Mouse (Mus musculus): Measurements from ENCODE around the gene Rsf1. TPM values are rescaled to one million over a fixed set of nuclear protein-coding genes. Genes with fewer than 3 reads are reported as not detected.

The Rsf1 gene
- total RNA-seq, 2 experiments from 2014 or later, result 46.0 to 50.3 TPM

DNA sequence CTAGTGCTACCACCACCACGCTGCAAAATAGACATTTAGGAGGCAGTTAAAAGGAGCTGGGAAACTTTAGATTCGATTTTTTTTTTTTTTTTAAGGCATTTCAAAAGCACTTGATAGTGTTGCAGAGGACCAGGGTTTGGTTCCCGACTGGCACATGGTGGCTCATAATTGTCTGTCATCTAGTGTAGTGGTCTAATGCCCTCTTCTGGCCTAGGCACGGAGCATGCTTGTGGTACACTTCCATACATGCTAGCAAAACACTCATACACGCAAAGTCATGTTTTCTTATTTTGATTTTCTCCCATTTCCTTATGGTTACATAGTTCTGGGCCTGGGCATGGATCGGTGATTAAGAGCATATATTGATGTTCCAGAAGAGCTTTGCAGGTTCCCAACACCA is 76.5 kb downstream of the Rsf1 start:
- peak; percentile 31; the same call in 1 of the 2 replicates for TF ChIP-seq CTCF (conservative IDR thresholded peaks at IDR 0.05)
- no peak for DNase-seq (ENCODE audit: low spot score in 2 of 2)
- H3K27ac ChIP-seq, result no peak overlapping the region
- H3K4me3 ChIP-seq, result no peak overlapping the region

DNA sequence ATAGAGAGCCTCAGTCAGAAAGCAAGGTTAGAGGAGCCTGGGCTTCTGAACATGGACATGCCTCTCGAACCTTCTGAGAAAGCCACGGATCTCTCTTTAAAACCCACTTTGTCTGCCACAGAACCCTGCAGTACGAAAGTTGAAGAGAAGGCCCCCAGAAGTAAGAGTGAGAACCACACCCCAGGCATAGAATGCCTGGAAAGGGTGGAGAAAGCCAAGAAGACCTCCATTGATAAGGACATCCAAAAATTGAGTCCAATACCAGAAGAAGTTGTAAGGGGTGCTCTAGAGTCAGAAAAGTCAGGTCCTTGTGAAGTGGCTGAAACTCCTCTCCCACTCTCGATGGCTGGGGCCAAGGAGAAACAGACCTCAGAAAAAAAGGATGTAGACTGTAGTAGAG is 81.9 kb downstream of the Rsf1 start:
- no peak for TF ChIP-seq CTCF (conservative IDR thresholded peaks at IDR 0.05)

GRCm38 (mm10) chr7:97679239-97679638 is 99.5 kb downstream of the Rsf1 start:
- peak; percentile 90 for TF ChIP-seq CTCF (conservative IDR thresholded peaks at IDR 0.05)
- Histone ChIP-seq H3K4me3 (no peak overlapping the region), H3K27ac (no peak overlapping the region)
- no peak for DNase-seq (ENCODE audit: low spot score in 2 of 2)

More for the DNA sequence above, 81.9 kb downstream of the Rsf1 start:
- Histone ChIP-seq H3K4me3 (no peak overlapping the region), H3K27ac (no peak overlapping the region)
- no peak for DNase-seq (ENCODE audit: low spot score in 2 of 2)

DNA sequence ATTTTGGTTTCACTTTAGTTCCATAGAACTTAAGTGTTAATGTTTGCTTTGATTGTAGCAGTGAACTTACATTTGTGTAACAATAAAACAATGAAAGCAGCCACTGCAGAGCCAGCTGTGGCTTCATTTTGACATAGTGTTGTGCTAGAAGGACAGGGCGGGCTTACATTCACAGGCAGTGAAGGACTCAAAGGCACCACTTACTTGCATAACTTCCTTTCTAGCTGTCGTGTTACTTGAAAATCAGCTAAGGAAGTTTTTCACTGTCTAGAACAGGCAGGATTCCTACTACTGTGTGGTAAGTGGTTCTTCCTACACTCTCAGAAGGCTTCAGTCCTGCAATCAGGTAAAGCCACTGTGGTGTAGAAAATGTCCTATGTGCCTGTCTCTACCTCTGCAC is 108.1 kb downstream of the Rsf1 start:
- no peak for TF ChIP-seq CTCF (conservative IDR thresholded peaks at IDR 0.05)
- no peak overlapping the region for H3K27ac ChIP-seq
- DNase-seq (ENCODE audit: low spot score in 2 of 2), result no peak
- H3K4me3 ChIP-seq, result no peak overlapping the region

DNA sequence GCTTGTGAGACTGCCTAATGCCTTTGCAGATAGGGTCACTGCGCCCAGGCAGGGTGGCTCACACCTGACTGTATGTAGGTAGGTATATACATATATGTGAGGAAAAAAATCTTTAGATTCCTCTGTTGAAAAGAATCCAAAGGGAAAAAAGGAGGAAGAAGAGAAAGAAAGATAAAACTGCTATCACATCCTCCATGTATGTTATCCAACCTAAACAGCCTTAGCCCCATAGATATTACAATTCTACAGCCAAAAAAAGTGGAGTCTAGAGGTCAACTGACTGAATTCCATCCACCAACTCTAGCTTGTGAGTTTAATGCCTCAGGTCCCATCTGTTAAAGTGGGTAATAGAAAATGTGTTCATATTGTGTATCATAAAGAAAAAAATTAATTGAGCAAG is 115.8 kb downstream of the Rsf1 start:
- TF ChIP-seq CTCF (conservative IDR thresholded peaks at IDR 0.05), result no peak
- Histone ChIP-seq H3K4me3 (peak overlapping the region; percentile 100; the same call in 1 of the 2 replicates), H3K27ac (peak overlapping the region; percentile 91)
- DNase-seq (ENCODE audit: low spot score in 2 of 2), result no peak

GRCm38 (mm10) chr7:97696133-97696505 is 116.4 kb downstream of the Rsf1 start:
- Histone ChIP-seq H3K27ac (peak overlapping the region; percentile 91), H3K4me3 (peak overlapping the region; percentile 100)
- no peak for TF ChIP-seq CTCF (conservative IDR thresholded peaks at IDR 0.05)
- DNase-seq (ENCODE audit: low spot score in 2 of 2), result no peak

GRCm38 (mm10) chr7:97696506-97697254 is 117.0 kb downstream of the Rsf1 start, which contains the start of gene Clns1a:
TSS of gene Clns1a (plus strand) at chr7:97696634.
- TF ChIP-seq CTCF (conservative IDR thresholded peaks at IDR 0.05), result no peak
- Histone ChIP-seq H3K27ac (peak within 1 kb of the TSS; percentile 91), H3K4me3 (peak within 1 kb of the TSS; percentile 100)
- peak; percentile 93 for DNase-seq (ENCODE audit: low spot score in 2 of 2)

GRCm38 (mm10) chr7:97700173-97700572 is 120.5 kb downstream of the Rsf1 start:
- H3K27ac ChIP-seq, result no peak overlapping the region
- TF ChIP-seq CTCF (conservative IDR thresholded peaks at IDR 0.05), result no peak
- DNase-seq (ENCODE audit: low spot score in 2 of 2), result no peak
- H3K4me3 ChIP-seq, result no peak overlapping the region

- DNase-seq (ENCODE audit: low spot score in 2 of 2), result no peak
- H3K4me3 ChIP-seq, result no peak overlapping the region
- no peak for TF ChIP-seq CTCF (conservative IDR thresholded peaks at IDR 0.05)
- no peak overlapping the region for H3K27ac ChIP-seq
Measured at GRCm38 (mm10) chr7:97701106-97701505, 121.4 kb downstream of the Rsf1 start.

DNA sequence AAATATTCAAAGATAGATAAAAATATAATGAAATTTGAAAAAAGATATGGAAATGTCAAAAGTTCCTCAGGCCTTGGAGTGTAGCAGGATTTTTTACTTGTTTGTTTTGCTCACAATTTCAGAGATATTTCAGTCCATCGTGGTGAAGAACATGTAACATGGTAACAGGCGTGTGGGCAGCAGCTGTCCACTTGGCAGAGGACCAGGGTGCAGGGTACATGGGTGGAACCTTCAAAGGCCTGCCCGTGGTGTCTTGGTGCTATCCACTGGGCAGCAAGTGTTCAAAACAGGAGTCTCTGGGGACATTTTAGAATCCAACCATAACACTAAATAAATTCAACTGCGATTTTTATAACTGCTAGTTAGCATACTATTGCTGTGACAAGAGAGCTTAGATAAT is 127.4 kb downstream of the Rsf1 start:
- TF ChIP-seq CTCF (conservative IDR thresholded peaks at IDR 0.05), result no peak
- peak overlapping the region; percentile 85 for H3K27ac ChIP-seq
- no peak overlapping the region for H3K4me3 ChIP-seq
- DNase-seq (ENCODE audit: low spot score in 2 of 2), result no peak

- H3K27ac ChIP-seq, result peak overlapping the region; percentile 85
- no peak overlapping the region for H3K4me3 ChIP-seq
- no peak for TF ChIP-seq CTCF (conservative IDR thresholded peaks at IDR 0.05)
- DNase-seq (ENCODE audit: low spot score in 2 of 2), result no peak
Measured at GRCm38 (mm10) chr7:97707809-97708208, 128.1 kb downstream of the Rsf1 start.

GRCm38 (mm10) chr7:97709204-97709603 is 129.5 kb downstream of the Rsf1 start:
- TF ChIP-seq CTCF (conservative IDR thresholded peaks at IDR 0.05), result peak; percentile 14; the same call in 1 of the 2 replicates
- peak in 1 of 2 experiments; percentile 39 for DNase-seq (ENCODE audit: low spot score in 2 of 2)
- H3K27ac ChIP-seq, result peak overlapping the region; percentile 85
- H3K4me3 ChIP-seq, result peak overlapping the region; percentile 1; the same call in 1 of the 2 replicates

DNA sequence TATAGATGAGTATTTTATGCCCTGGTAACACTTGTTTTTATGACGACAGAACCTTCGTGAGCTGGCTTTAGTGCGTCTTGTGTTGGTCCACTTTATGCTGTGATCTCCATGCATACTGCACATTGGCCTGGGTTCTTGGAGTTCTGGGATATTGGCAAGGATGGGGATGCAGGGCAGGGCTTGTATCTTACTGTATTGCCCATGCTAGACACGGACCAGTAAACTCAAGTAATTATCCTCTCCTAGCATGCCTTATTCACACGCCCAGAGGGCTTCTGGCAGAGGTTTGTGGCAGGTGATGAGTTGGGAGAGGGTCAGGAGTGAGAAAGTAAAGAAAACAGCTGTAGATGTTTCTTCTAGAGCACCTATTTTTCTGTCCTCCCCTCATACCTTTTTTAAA is 135.0 kb downstream of the Rsf1 start:
- Histone ChIP-seq H3K27ac (no peak overlapping the region), H3K4me3 (no peak overlapping the region)
- no peak for DNase-seq (ENCODE audit: low spot score in 2 of 2)
- no peak for TF ChIP-seq CTCF (conservative IDR thresholded peaks at IDR 0.05)

DNA sequence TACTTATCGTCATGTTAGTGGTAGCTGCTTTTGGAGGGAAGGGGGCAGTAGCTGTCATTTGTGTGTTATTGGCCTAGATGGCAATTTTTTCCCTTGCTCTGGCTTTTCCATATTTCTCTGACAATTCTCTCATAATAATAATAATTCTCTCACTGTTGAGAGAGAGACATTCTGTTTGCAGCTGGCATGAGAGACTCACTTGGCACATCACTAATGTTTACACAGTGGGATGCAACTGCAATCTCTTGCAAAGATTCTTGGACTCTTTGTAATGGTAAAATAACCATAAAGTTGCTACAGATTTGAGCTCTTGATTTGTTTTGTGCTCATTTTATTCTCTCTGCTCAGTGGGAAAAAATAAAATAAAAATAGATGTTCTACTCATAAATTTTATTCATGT is 137.6 kb downstream of the Rsf1 start:
- no peak for TF ChIP-seq CTCF (conservative IDR thresholded peaks at IDR 0.05)
- no peak for DNase-seq (ENCODE audit: low spot score in 2 of 2)
- Histone ChIP-seq H3K27ac (peak overlapping the region; percentile 68), H3K4me3 (no peak overlapping the region)

Data from layer of hippocampus, adult 2 months (tissue).